Mouse (Mus musculus): Measurements from ENCODE around the gene Bicc1.
A peak's percentile ranks its signal among the peaks of the same experiment; 100 is the strongest.
"Not testable (repeated sequence)": the region's sequence is repeated elsewhere in the genome, so short reads cannot be mapped to it uniquely, and the experiment has no call there.

Bicc1 gene

DNA sequence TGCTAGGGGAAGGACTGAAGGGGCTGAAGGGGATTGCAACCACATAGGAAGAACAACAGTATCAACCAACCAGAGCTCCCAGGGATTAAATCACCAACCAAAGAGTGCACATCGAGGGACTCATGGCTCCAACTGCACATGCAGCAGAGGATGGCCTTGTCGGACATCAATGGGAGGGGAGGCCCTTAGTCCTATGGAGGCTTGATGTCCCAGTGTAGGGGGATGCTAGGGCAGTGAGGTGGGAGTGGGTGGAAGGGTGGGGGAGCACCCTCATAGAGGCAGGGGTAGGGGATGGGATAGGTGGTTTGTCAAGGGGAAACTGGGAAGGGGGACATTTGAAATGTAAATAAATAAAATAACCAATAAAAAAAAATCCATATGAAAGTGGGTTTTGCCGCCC lies 152.5 kb downstream of the Bicc1 start:
- no peak for DNase-seq (ENCODE audit: extremely low read depth, insufficient read length, low spot score)

GRCm38 (mm10) chr10:71002871-71003270 lies 156.6 kb downstream of the Bicc1 start:
- DNase-seq (ENCODE audit: extremely low read depth, insufficient read length, low spot score) = no peak

GRCm38 (mm10) chr10:71002186-71002585 lies 157.3 kb downstream of the Bicc1 start:
- DNase-seq (ENCODE audit: extremely low read depth, insufficient read length, low spot score) = no peak

DNA sequence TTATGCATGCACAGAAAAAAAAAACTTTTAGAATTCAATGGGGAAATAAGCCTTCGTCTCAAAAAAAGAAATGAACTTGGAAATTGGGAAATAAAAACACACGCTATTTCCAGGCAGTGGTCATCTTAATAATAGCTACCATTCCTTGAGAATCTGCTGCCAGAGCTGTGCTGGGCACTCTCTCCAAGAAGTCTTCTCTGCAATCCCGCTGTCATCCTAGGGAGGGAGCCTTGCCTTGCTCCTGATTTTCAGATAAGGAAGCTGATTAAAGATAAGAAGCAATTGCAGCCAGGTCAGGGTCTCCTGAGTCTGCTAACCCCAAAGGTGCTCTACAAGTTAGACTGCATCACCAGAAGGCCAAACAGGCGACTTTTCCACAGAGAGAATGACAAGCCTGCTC lies 161.4 kb downstream of the Bicc1 start:
- no peak for DNase-seq (ENCODE audit: extremely low read depth, insufficient read length, low spot score)

GRCm38 (mm10) chr10:70996051-70996450 lies 163.4 kb downstream of the Bicc1 start:
- no peak for DNase-seq (ENCODE audit: extremely low read depth, insufficient read length, low spot score)

DNA sequence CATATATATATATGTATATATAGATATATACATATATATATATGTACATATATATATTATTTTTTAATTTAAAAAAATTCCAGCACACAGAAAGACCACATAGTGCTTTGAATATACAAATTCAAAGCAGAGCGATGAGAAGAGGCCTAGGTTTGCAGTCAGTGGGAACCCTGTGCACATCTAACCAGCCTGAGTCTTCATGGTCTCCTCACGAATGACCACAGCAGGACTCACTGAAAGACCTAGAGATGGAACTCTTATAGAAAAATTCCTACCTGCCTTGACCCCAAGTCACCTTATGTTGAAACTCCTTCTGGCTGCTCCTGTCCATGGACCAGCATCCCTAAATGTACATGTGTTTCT lies 165.4 kb downstream of the Bicc1 start:
- DNase-seq (ENCODE audit: extremely low read depth, insufficient read length, low spot score) = no peak

GRCm38 (mm10) chr10:70993497-70994134 lies 165.9 kb downstream of the Bicc1 start:
- no peak for DNase-seq (ENCODE audit: extremely low read depth, insufficient read length, low spot score)

DNA sequence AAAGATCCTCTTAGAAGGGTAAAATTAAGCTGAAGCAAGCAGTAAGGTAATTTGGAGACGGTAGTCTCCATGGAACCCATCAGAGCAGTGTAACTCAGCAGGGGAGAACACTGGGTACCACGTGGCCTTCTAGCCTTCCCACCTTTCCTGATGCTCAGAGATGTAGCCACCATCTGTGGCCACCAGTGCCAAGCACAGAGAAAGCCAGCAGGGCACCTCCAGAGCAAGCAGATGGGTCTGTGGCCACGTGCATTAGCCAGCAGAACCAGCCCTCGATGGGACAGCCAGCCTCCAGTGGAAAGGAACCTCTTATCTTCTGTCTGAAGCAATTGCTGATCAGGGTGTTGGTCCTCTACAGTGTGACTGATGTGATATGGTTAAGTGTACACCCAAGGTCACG lies 172.1 kb downstream of the Bicc1 start:
- DNase-seq (ENCODE audit: extremely low read depth, insufficient read length, low spot score) = no peak

GRCm38 (mm10) chr10:70983036-70983670 lies 176.3 kb downstream of the Bicc1 start:
- DNase-seq (ENCODE audit: extremely low read depth, insufficient read length, low spot score) = no peak

DNA sequence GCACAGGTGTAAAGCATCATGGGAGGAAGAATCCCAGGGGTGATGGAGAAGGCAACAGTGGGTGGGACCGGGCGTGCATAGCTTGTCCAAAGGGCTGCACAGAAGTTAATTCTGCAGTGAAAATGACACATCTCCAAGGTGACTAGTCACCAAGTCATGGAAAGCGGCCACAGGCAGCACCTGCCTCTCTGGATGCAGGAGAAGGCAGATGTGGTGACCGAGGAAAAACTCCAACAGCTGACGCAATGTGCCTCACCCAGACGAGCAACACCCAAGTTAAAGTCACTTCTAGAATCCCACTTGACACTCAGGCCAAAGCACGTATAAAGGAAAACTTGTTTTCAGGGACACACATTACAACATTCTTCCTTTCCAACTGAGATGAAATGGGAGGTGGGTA lies 177.3 kb downstream of the Bicc1 start:
- no peak for DNase-seq (ENCODE audit: extremely low read depth, insufficient read length, low spot score)

DNA sequence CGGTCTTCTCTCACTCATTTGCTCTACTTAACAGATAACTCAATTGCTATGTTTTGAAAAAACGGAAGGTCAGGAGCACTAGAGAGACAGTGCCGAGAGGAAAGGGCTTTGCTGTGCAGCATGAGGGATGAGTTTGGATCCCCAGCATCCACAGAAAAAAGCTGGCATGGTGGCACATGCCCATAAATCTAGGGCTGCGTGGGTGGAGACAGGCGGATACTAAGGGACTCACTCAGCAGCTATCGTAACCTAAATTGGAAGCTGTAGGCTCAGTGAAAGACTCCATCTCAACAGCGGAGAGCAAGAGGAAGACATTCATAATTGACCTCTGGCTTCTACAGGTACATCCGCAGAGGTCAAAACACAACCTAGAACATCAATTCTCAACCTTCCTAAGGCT lies 179.8 kb downstream of the Bicc1 start:
- no peak for DNase-seq (ENCODE audit: extremely low read depth, insufficient read length, low spot score)

GRCm38 (mm10) chr10:70977141-70977540 lies 182.4 kb downstream of the Bicc1 start:
- no peak for DNase-seq (ENCODE audit: extremely low read depth, insufficient read length, low spot score)

GRCm38 (mm10) chr10:70976633-70977032 lies 182.9 kb downstream of the Bicc1 start:
- DNase-seq (ENCODE audit: extremely low read depth, insufficient read length, low spot score) = no peak

GRCm38 (mm10) chr10:70971156-70971555 lies 188.3 kb downstream of the Bicc1 start:
- DNase-seq (ENCODE audit: extremely low read depth, insufficient read length, low spot score) = no peak

- DNase-seq (ENCODE audit: extremely low read depth, insufficient read length, low spot score) = no peak
These were observed 190.4 kb downstream of the Bicc1 start for GRCm38 (mm10) chr10:70968848-70969683.

DNA sequence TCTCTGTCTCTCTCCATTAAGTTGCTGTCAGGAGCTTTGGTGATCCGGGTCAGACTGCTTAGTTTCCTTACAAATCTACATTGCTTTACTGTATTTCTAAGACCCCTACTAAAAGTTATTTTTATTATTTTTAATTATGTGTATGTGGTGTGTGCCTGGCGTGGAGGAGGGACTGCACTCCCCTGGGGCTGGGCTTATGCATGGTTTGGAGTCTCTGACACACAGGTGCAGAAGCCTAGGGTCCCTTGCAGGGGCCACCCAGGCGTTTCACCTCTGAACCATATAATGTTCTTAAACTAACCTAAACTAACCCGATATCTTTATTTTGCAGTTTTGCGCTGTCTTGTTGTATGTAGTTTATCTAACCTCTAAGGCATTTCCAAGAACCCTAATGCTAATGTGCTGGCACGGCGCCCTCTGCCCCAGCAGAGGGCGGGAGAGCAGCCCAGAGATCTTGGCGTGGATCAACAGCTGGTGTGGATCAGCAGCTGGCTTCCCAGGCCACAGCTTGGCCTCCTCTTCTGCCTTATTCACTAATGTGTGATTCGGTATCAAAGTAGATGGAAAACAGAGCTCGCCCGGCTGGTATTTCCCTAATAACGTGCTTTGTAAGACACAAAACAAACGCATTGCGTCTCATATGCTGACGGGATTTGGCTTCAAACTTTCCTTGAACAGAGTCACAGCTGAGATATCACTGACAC lies 192.7 kb downstream of the Bicc1 start:
- DNase-seq (ENCODE audit: extremely low read depth, insufficient read length, low spot score) = no peak

- no peak for DNase-seq (ENCODE audit: extremely low read depth, insufficient read length, low spot score)
These were observed 194.8 kb downstream of the Bicc1 start for GRCm38 (mm10) chr10:70964706-70965105.

- DNase-seq (ENCODE audit: extremely low read depth, insufficient read length, low spot score) = peak; percentile 24
These were observed 195.8 kb downstream of the Bicc1 start for GRCm38 (mm10) chr10:70963599-70964193.

DNA sequence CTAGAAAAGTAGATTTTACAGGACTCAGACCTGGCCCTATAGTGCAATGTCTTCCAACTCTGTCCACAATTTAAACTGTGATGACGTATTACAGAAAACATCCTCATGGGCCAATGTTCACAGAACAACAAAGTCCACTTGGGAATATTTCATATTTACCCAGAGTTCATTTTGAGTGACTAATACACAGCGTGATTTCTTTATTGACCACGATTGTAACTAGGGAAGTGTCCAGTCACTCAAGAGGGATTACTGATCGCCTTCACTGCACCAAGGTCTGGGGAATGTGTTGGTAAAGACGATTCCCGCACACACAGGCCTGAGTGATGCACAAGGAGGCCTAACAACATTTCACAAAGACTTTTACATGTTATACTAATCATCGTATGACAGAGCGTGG lies 197.9 kb downstream of the Bicc1 start:
- no peak for DNase-seq (ENCODE audit: extremely low read depth, insufficient read length, low spot score)

DNA sequence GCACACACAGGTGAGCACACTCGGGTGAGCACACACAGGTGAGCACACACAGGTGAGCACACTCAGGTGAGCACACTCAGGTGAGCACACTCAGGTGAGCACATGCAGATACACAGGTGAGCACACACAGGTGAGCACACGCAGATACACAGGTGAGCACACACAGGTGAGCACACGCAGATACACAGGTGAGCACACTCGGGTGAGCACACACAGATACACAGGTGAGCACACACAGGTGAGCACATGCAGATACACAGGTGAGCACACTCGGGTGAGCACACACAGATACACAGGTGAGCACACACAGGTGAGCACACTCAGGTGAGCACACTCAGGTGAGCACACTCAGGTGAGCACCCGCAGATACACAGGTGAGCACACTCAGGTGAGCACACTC lies 199.1 kb downstream of the Bicc1 start:
- not testable (repeated sequence) for DNase-seq (ENCODE audit: extremely low read depth, insufficient read length, low spot score)

GRCm38 (mm10) chr10:70952770-70953147 lies 206.7 kb downstream of the Bicc1 start:
- no peak for DNase-seq (ENCODE audit: extremely low read depth, insufficient read length, low spot score)

Measured in 3134 (cell line).